Mouse (Mus musculus) heart, adult 8-10 months (tissue): ENCODE data around the gene Uvssa. TPM values are rescaled to one million over a fixed set of nuclear protein-coding genes. Genes with fewer than 3 reads are reported as not detected.

Experiments
- DNase-seq: peaks from one replicate; pipeline ENCODE4 v3.0.0; 2022; ENCODE audit warnings: low spot score
- total RNA-seq, 4 experiments: library from RNA; stranded (reverse); gene quantifications; 2 replicates each; pipeline ENCODE4 v1.2.4; 2022

The Uvssa gene
- total RNA-seq, 4 experiments from 2014 or later, result 2.6 to 4.6 (median 3.8) TPM

DNA sequence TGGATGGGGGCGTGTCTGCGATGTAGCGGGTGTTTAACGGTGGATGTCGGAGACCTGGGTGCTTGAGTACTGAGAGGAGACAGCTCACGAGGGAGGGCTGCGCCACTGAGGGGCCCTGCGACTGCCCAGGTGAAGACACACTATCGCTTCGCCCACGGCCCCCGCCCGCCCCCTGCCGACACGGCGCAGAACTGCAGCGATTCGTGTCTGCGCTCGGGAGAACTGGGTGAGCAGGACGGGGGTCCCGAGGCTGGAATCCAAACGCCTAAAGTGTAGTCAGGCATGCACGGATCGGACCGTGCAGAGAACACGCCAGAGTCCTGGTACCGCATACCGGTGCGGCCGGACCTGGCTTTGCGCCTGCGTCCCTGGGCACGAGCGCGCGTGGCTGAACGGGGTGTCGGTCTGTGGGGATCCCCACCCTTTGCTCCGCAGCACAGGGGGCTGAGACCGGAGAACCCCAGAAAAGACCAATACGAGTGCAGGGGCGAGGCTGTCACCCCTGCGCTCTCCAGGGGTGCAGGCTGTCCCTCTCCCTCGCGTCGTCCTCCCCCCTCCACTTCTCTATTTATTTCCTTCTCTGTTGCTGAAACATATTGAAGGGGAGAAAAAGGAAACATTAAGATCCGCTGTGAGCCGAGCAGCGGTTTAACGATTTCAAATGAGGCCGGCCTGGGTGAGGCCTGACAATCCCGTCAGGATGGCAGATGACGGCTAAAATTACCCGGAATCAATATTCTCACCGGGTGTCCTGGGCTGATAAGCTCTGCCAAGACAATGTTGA, 64.8 kb downstream of the Uvssa start:
- no peak for DNase-seq

DNA sequence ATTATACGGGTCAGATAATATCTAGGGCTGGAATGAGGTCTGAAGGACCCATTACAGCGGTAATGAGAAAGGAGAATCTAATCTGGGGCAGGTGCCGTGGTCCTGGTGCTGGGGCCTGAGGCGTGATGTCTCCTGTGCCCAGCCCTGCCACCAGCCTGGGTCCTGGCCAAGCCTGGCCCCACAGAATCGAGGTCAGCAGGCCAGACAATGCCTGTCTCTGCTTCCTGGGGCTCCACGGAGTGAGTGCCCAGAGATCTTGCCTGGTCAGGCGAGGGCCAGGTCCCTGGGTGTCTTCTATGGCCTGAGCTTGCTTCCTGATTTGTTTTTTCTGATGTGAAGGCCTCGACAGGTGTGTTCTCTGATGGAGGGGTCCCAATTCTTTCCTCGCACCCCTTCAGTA, 65.4 kb downstream of the Uvssa start:
- DNase-seq, result no peak

DNA sequence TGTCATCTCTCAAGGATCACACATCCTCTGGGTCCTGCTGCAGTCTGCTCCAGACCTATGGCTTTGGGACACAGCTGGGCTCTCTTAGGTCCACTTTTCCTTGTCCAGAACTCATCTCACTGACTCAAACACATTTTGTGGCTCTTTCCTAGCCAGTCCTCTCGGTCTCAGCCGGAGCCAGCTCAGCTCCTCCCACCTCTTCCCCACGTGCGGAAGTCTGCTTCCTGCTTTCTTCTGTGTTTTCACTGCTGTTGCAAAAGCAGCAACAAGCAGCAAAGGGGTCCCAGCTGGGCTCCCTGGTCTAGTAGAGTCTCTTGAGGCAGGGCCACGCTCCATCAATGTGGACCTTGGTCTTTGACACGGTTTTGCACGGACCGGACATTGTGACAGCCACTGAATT, 77.4 kb downstream of the Uvssa start:
- no peak for DNase-seq

DNA sequence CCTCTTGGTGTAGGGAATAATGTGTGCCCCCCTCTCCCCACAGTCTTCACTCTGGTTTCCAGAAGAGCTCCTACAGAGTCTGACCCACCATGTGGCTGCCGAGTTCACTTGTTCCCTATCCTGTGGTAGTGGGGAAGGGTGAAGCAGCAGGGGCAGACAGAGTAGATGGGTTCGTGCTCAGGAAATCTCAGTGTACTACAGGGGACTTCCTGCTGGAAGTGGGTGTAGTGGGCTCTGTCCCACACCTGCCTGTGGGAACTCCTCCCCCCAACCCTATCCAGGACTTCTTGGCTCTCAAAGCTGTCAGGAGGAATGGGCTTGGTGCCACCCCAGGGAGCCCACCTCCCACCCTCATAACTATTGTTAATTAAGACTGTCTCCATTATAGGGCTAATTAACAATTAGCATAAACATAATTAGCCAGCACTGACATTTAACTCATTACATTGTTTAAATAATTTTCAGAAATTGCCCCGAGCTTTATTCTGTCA, 79.8 kb downstream of the Uvssa start:
- no peak for DNase-seq

DNA sequence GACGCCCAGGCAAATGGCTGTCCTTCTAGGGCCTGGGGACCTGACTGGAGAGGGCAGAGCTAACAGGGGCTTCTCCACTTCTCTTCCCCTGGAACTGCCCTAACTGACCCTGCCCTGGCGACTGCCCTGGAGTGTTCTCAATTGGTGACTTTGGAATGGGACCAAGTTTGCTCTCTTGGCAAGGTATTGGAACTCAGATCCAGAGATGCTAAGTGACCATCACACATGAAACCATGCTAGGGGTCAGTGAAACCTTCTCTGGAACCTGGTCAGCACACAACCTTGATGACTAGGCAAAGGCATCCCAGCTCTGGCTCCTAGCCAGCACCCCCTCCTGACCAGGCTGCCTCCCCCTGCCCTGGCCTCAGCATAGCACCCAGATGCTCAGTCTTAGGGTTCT, 80.8 kb downstream of the Uvssa start:
- no peak for DNase-seq

DNA sequence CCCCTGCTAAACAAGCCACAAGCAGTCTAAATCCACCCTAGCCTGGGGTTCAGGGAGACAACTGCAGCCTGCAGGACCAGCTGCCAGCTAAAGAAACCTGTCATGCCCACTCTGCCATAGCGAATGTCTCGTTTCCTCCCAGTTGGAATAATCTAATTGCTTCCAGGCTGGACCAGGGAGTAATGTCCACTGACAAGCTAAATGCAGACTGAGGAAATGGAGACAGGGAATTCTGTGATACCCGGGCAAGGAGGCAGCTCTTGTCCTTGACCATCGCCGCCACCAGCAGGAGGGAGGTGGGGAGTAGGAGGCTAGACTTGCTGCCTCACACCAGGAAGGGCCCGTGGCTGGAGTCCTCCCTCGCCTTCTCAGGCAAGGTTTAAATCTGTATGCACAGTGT, 86.0 kb downstream of the Uvssa start:
- DNase-seq, result no peak

DNA sequence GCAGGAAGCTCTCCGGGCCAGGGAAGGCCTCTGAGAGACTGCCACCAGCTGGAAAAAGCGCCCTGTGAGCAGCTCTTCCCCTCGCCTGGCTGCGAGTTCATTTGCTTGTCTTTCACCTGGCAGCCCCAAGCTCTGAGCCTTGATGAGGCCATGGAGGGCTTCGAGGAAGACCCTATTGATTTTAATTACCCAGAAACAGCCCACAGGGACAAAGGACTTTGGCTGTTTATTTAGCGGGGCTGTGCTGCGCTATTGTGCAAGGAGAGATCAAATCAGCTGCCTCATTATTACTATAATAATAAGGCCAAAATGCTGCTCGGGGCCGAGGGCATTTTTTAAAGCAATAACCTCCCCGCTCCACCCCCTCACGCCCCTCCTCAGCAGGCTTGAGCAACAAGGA, 87.1 kb downstream of the Uvssa start:
- DNase-seq, result no peak

Other genes with a start within 250 kb of the Uvssa start
- 1 to 10 TPM; 1.0 to 3.4 (median 1.4) TPM for gene Spon2, start 160.1 kb upstream of the Uvssa start, total RNA-seq
- 100 to 1,000 TPM; 213 to 238 (median 226) TPM for gene Ctbp1, start 103.6 kb upstream of the Uvssa start, total RNA-seq
- 10 to 100 TPM; 82.1 to 97.8 (median 88.0) TPM for gene Maea, start 43.0 kb upstream of the Uvssa start, total RNA-seq
- not detected for gene Nkx1-1, start 55.4 kb downstream of the Uvssa start, total RNA-seq